Mouse (Mus musculus) bone marrow macrophage, adult 2 months (primary cell): Measurements from ENCODE around the gene Thbs2.

ENCODE experiments used
- CTCF ChIP-seq: IDR thresholded peaks from 2 replicates; pipeline ENCODE4 v1.5.1; 2012; ENCODE audit warnings: low read depth, mild to moderate bottlenecking, low read length, moderate library complexity
- POLR2A ChIP-seq: IDR thresholded peaks from 2 replicates; pipeline ENCODE4 v1.6.1; 2012; ENCODE audit warnings: mild to moderate bottlenecking, low read depth, low read length, borderline replicate concordance

DNA sequence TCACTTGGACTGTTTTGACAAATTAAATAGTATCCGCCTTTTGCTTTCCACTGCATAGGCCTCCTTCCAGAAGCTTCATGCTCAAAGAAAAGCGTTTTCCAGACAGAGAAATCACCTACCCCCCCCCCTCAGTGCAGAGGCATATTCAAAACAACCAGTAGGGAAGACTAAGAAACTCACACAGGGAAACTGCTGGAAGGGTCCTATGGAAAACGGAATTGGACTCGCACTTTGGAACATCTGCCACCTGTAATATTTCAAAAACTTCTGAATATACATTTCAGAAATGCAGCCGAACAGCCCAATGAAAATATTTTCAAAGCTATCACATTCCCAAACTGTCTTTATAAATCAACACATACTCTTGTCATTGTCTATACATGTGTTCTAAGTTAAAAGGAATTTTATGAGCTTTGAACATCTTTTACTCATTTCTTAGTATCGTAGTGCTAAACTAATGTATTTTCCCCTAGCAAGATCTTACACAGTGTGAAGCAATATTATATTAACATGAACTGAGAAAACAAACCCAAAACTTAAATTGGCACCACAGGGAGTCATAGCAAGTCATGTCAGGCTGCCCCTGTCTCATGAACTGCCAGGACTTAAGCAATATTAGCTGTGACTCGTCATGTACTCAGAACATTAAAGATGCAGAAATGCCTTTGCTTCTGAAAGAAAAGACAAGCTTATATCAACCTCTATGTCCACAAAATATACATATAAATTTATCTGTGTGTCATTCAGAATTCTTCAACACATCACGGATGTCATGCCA lies 58.3 kb downstream of the Thbs2 start:
- no peak for TF ChIP-seq POLR2A
- no peak for TF ChIP-seq CTCF
